Mouse (Mus musculus) CH12.LX (cell line): ENCODE data around the gene Fam49a. TPM values are rescaled to one million over a fixed set of nuclear protein-coding genes. Genes with fewer than 3 reads are reported as not detected.

Source experiments
- DNase-seq: peaks from one replicate; pipeline ENCODE4 v3.0.0-alpha.2; 2013; ENCODE audit errors: extremely low read depth
- H3K27ac ChIP-seq: 2 replicates; pipeline ENCODE4 v1.5.1; 2012; ENCODE audit warnings: low read depth, mild to moderate bottlenecking, control low read depth, moderate library complexity; ENCODE audit not compliant: insufficient read depth
- H3K27me3 ChIP-seq: replicated peaks from 2 replicates; pipeline ENCODE3; 2012; ENCODE audit warnings: inconsistent platforms
- H3K36me3 ChIP-seq, 2 experiments: replicated peaks in 1 of 2; 2 replicates each; pipeline versions ENCODE3 to v1.6.1; 2012; ENCODE audit warnings: inconsistent platforms in 1 of 2, low read length in 1 of 2, mild to moderate bottlenecking in 1 of 2, mixed read lengths in 1 of 2, moderate library complexity in 1 of 2; ENCODE audit not compliant: control insufficient read depth in 1 of 2, insufficient read depth in 1 of 2
- H3K4me1 ChIP-seq, 2 experiments: 2 replicates each; pipeline ENCODE4 v1.6.1; 2012; ENCODE audit warnings: inconsistent platforms in 1 of 2, moderate library complexity in 1 of 2; ENCODE audit not compliant: insufficient read depth in 2 of 2, control insufficient read depth in 1 of 2
- H3K4me2 ChIP-seq: 2 replicates; pipeline ENCODE4 v1.6.1; 2012; ENCODE audit warnings: low read depth, mild to moderate bottlenecking, control low read depth; ENCODE audit not compliant: poor library complexity, insufficient read depth, severe bottlenecking
- H3K4me3 ChIP-seq, 3 experiments: fragments of 150-350 bp in 1 of 3; sonication (generic) in 1 of 3; replicated peaks in 1 of 3; 2 replicates each; pipeline versions ENCODE3 to v1.5.1; 2011 to 2012; ENCODE audit warnings: low read depth in 2 of 3, low read length in 2 of 3, mild to moderate bottlenecking in 2 of 3, moderate library complexity in 2 of 3, control low read depth in 1 of 3, improper control_type of control experiment in 1 of 3, inconsistent platforms in 1 of 3, mixed read lengths in 1 of 3; ENCODE audit not compliant: poor library complexity in 1 of 3
- H3K79me2 ChIP-seq: replicated peaks from 2 replicates; pipeline ENCODE4 v1.6.1; 2012; ENCODE audit warnings: mild to moderate bottlenecking, moderate library complexity; ENCODE audit not compliant: control insufficient read depth, poor library complexity, insufficient read depth, severe bottlenecking; ENCODE audit errors: extremely low read depth
- H3K9ac ChIP-seq: 2 replicates; pipeline ENCODE4 v1.6.1; 2012; ENCODE audit warnings: low read depth, mild to moderate bottlenecking, control low read depth, moderate library complexity; ENCODE audit not compliant: insufficient read depth
- H3K9me3 ChIP-seq: replicated peaks from 2 replicates; pipeline ENCODE3; 2012; ENCODE audit warnings: low read length, inconsistent platforms, mixed read lengths
- BHLHE40 ChIP-seq: IDR thresholded peaks from 2 replicates; pipeline ENCODE4 v1.6.1; 2011; ENCODE audit warnings: mild to moderate bottlenecking, low read depth, low read length, improper control_type of control experiment
- CHD1 ChIP-seq: IDR thresholded peaks from 2 replicates; pipeline ENCODE4 v1.6.1; 2012; ENCODE audit warnings: low read depth, low read length, improper control_type of control experiment, inconsistent platforms
- CHD2 ChIP-seq: IDR thresholded peaks from 2 replicates; pipeline ENCODE4 v1.6.1; 2011; ENCODE audit warnings: low read length, improper control_type of control experiment
- CTCF ChIP-seq, 2 experiments: IDR thresholded peaks in 1 of 2; conservative IDR thresholded peaks in 1 of 2; 2 replicates each; pipeline ENCODE4 v1.5.1; 2011 to 2012; ENCODE audit warnings: low read depth in 2 of 2, low read length in 2 of 2, improper control_type of control experiment in 1 of 2, inconsistent platforms in 1 of 2, mild to moderate bottlenecking in 1 of 2, moderate library complexity in 1 of 2
- E2F4 ChIP-seq: IDR thresholded peaks from 2 replicates; pipeline ENCODE4 v1.6.1; 2011; ENCODE audit warnings: low read depth, low read length, improper control_type of control experiment; ENCODE audit not compliant: insufficient replicate concordance
- ELF1 ChIP-seq: IDR thresholded peaks from 2 replicates; pipeline ENCODE4 v1.6.1; 2014; ENCODE audit warnings: low read depth, mild to moderate bottlenecking, inconsistent platforms, low read length, improper control_type of control experiment
- EP300 ChIP-seq: IDR thresholded peaks from 2 replicates; pipeline ENCODE4 v1.6.1; 2011; ENCODE audit warnings: low read length, improper control_type of control experiment
- ETS1 ChIP-seq: conservative IDR thresholded peaks from 2 replicates; pipeline ENCODE4 v1.6.1; 2012; ENCODE audit warnings: low read depth, mild to moderate bottlenecking, inconsistent platforms, low read length, improper control_type of control experiment, moderate library complexity
- GABPA ChIP-seq: IDR thresholded peaks from 2 replicates; pipeline ENCODE4 v1.6.1; 2012; ENCODE audit warnings: low read depth, low read length, improper control_type of control experiment, inconsistent platforms; ENCODE audit not compliant: insufficient replicate concordance
- JUN ChIP-seq: IDR thresholded peaks from 2 replicates; pipeline ENCODE4 v1.6.1; 2011; ENCODE audit warnings: low read depth, mild to moderate bottlenecking, low read length, improper control_type of control experiment, moderate library complexity; ENCODE audit not compliant: insufficient read depth
- JUND ChIP-seq: conservative IDR thresholded peaks from 2 replicates; pipeline ENCODE4 v1.6.1; 2011; ENCODE audit warnings: low read depth, low read length, improper control_type of control experiment
- KAT2A ChIP-seq: IDR thresholded peaks from 2 replicates; pipeline ENCODE4 v1.6.1; 2012; ENCODE audit warnings: low read length, improper control_type of control experiment, inconsistent platforms; ENCODE audit not compliant: insufficient replicate concordance
- MAZ ChIP-seq: IDR thresholded peaks from 2 replicates; pipeline ENCODE4 v1.6.1; 2012; ENCODE audit warnings: low read depth, mild to moderate bottlenecking, inconsistent platforms, low read length, improper control_type of control experiment, moderate library complexity
- MEF2A ChIP-seq: IDR thresholded peaks from 2 replicates; pipeline ENCODE4 v1.6.1; 2014; ENCODE audit warnings: low read depth, mild to moderate bottlenecking, inconsistent platforms, low read length, improper control_type of control experiment, borderline replicate concordance
- MXI1 ChIP-seq: IDR thresholded peaks from 2 replicates; pipeline ENCODE4 v1.6.1; 2011; ENCODE audit warnings: mild to moderate bottlenecking, low read depth, low read length, improper control_type of control experiment
- NELFE ChIP-seq: IDR thresholded peaks from 2 replicates; pipeline ENCODE4 v1.6.1; 2011; ENCODE audit warnings: low read depth, low read length, improper control_type of control experiment
- NRF1 ChIP-seq: IDR thresholded peaks from 2 replicates; pipeline ENCODE4 v1.6.1; 2014; ENCODE audit warnings: low read depth, mild to moderate bottlenecking, inconsistent platforms, low read length, improper control_type of control experiment, moderate library complexity
- PAX5 ChIP-seq: IDR thresholded peaks from 2 replicates; pipeline ENCODE4 v1.6.1; 2012; ENCODE audit warnings: low read length, inconsistent platforms, mixed read lengths
- POLR2A ChIP-seq: IDR thresholded peaks from 2 replicates; pipeline ENCODE4 v1.6.1; 2011; ENCODE audit warnings: low read depth, mild to moderate bottlenecking, improper control_type of control experiment, low read length
- RAD21 ChIP-seq: IDR thresholded peaks from 2 replicates; pipeline ENCODE4 v1.6.1; 2011; ENCODE audit warnings: low read depth, mild to moderate bottlenecking, low read length, improper control_type of control experiment, moderate library complexity
- RCOR1 ChIP-seq: conservative IDR thresholded peaks from 2 replicates; pipeline ENCODE4 v1.6.1; 2012; ENCODE audit warnings: low read depth, mild to moderate bottlenecking, inconsistent platforms, low read length, improper control_type of control experiment
- SMC3 ChIP-seq: IDR thresholded peaks from 2 replicates; pipeline ENCODE4 v1.6.1; 2011; ENCODE audit warnings: low read depth, low read length, improper control_type of control experiment
- TBP ChIP-seq: conservative IDR thresholded peaks from 2 replicates; pipeline ENCODE4 v1.6.1; 2011; ENCODE audit warnings: low read depth, low read length, improper control_type of control experiment
- USF1 ChIP-seq: IDR thresholded peaks from 2 replicates; pipeline ENCODE4 v1.6.1; 2014; ENCODE audit warnings: low read depth, mild to moderate bottlenecking, inconsistent platforms, low read length, improper control_type of control experiment
- USF2 ChIP-seq: conservative IDR thresholded peaks from 2 replicates; pipeline ENCODE4 v1.6.1; 2011; ENCODE audit warnings: low read depth, low read length, improper control_type of control experiment
- ZC3H11A ChIP-seq: IDR thresholded peaks from 2 replicates; pipeline ENCODE4 v1.6.1; 2012; ENCODE audit warnings: low read depth, mild to moderate bottlenecking, inconsistent platforms, low read length, improper control_type of control experiment
- ZNF384 ChIP-seq: IDR thresholded peaks from 2 replicates; pipeline ENCODE4 v1.6.1; 2012; ENCODE audit warnings: low read depth, low read length, improper control_type of control experiment, inconsistent platforms
- dilution Hi-C: fragments of 300-500 bp; cut with MboI; formaldehyde crosslinking; loops from 2 replicates; pipeline ENCODE4 v1.14.3; 2020; ENCODE audit warnings: low sequenced_read_pairs; ENCODE audit not compliant: extremely low pct_unique_long_range_greater_than_20kb, extremely low pct_ligation_motif_present
- in situ Hi-C: fragments of 300-500 bp; cut with MboI; formaldehyde crosslinking; loops from 3 replicates; pipeline ENCODE4 v1.14.3; 2019; ENCODE audit warnings: low sequenced_read_pairs, low pct_ligation_motif_present, low pct_unique_long_range_greater_than_20kb, mixed read lengths
- polyA plus RNA-seq: library from polyadenylated mRNA; unstranded; fragments of >175 nt; gene quantifications from 2 replicates; pipeline ENCODE4 v1.2.1, GENCODE M21; 2012; ENCODE audit warnings: low read depth; ENCODE audit not compliant: insufficient read length
- total RNA-seq, 2 experiments: library from RNA; depleted of rRNA; stranded (reverse); fragments of 300-350 nt in 1 of 2; fragments of >200 nt in 1 of 2; gene quantifications; 2 replicates each; pipeline ENCODE4 v1.2.3; 2012 to 2014

Gene Fam49a
- total and polyA plus RNA-seq, 3 experiments = 11.4 to 21.3 (median 17.9) TPM

GRCm38 (mm10) chr12:12318140-12318734 lies 56.3 kb downstream of the Fam49a start:
- peaks cover 0 to 50% of the 10 kb centered on the region in 2 experiments; a peak in 2 of 4 replicates for H3K4me1 ChIP-seq
- H3K4me3 ChIP-seq = no peak overlapping the region
- dilution Hi-C loops (no loop called here), in situ Hi-C loops (loop anchor here (5.0 kb wide), 1 partner anchor 146 kb away; no protein-coding TSS in a partner anchor)
- H3K9me3 ChIP-seq = no peaks in the 10 kb centered on the region
- peak; percentile 52 for DNase-seq
- no peaks in the 10 kb centered on the region for H3K27me3 ChIP-seq
- no peak overlapping the region for H3K4me2 ChIP-seq
- no peak overlapping the region for H3K9ac ChIP-seq
- peaks cover 0 to 58% of the 10 kb centered on the region in 2 experiments for H3K36me3 ChIP-seq
- no peaks in the 10 kb centered on the region for H3K79me2 ChIP-seq
- H3K27ac ChIP-seq = no peak overlapping the region
- TF ChIP-seq GABPA = no peak
- TF ChIP-seq JUN = no peak
- no peak for TF ChIP-seq MEF2A
- TF ChIP-seq RAD21 = peak; percentile 99
- peak; percentile 85 for TF ChIP-seq ZC3H11A
- no peak for TF ChIP-seq RCOR1
- no peak for TF ChIP-seq ELF1
- peak; percentile 63 to 93 for TF ChIP-seq CTCF (conservative IDR thresholded peaks at IDR 0.05 in 1 of 2, IDR thresholded peaks at IDR 0.05 in 1 of 2; ENCODE audit: low read depth in 2 of 2, low read length in 2 of 2)
- no peak for TF ChIP-seq ETS1
- no peak for TF ChIP-seq ZNF384
- no peak for TF ChIP-seq MXI1
- no peak for TF ChIP-seq BHLHE40
- TF ChIP-seq NRF1 = no peak
- TF ChIP-seq CHD2 = no peak
- no peak for TF ChIP-seq PAX5
- no peak for TF ChIP-seq MAZ
- TF ChIP-seq NELFE = no peak
- TF ChIP-seq JUND = no peak
- no peak for TF ChIP-seq USF1
- TF ChIP-seq CHD1 = no peak
- TF ChIP-seq TBP = no peak
- no peak for TF ChIP-seq KAT2A
- no peak for TF ChIP-seq POLR2A
- no peak for TF ChIP-seq EP300
- TF ChIP-seq E2F4 = no peak
- no peak for TF ChIP-seq USF2
- peak; percentile 97 for TF ChIP-seq SMC3
